Mouse (Mus musculus): ENCODE measurements around the gene Fgf4.

Gene Fgf4

GRCm38 (mm10) chr7:144912897-144913296 lies 65.7 kb downstream of the Fgf4 start:
- no peak for DNase-seq (ENCODE audit: low spot score)

- no peak for DNase-seq (ENCODE audit: low spot score)
Measured at GRCm38 (mm10) chr7:144914296-144914947, 67.3 kb downstream of the Fgf4 start.
